Mouse (Mus musculus) retina, postnatal 1 day (tissue): Measurements from ENCODE around the gene Btbd35f10.
"Not testable (repeated sequence)": the region's sequence is repeated elsewhere in the genome, so short reads cannot be mapped to it uniquely, and the experiment has no call there.

Experiments used
- DNase-seq: peaks from one replicate; pipeline ENCODE4 v3.0.0-alpha.2; 2012

Btbd35f10 gene

GRCm38 (mm10) chrX:3752785-3753184 lies at the start of gene Btbd35f10:
Btbd35f10 (minus strand) TSS chrX:3752885.
- not testable (repeated sequence) for DNase-seq
